Mouse (Mus musculus): Measurements from ENCODE around the gene Ddx58. TPM values are rescaled to one million over a fixed set of nuclear protein-coding genes. Genes with fewer than 3 reads are reported as not detected.

The Ddx58 gene
- 4.7 and 5.5 TPM in 2 replicates for polyA plus RNA-seq (2015; fragmentation: Nextera tagmentation; extraction: Ambion mirVana)

DNA sequence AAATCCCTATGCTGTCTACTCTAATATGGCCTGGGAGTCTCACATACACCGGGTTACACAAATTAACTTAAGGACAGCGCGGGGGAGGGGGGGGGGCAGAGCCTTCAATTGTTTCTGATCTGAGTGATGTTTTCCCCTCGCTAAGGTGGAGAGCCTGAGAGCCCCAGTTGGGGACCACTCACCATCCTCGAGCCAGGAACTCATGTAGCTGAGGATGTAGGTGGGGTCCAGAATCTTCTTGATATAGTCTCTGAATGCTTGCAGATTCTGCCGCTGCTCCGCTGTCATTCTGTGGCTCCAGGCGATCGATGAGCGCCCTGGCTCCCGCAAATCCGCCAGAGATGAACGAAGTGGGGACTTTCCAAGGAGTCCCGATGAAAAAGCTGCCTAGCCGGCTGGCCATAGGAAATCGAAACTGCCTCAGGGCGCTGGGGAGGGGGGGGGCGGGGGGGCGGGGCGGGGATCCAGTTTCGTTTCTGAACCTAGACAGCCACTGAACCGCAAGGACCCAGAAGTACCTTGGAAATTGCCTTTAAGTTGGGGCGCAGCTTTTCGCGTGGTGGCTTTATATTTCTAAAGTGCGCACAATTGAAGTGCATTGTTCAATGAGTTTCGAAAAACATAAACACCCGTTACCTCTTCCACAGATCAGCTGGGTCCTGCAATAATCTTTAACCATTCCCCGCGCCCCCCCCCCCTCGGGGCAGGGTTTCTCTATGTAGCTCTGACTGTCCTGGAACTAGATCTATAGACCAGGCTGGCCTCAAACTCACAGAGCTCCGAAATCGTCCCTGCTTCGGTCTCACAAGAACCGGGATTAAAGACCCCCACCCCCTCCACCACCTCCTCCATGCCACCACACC, at the start of gene Ddx58:
TSS of gene Ddx58 (minus strand) at position 420 of the 863 bp plus-strand sequence.

DNA sequence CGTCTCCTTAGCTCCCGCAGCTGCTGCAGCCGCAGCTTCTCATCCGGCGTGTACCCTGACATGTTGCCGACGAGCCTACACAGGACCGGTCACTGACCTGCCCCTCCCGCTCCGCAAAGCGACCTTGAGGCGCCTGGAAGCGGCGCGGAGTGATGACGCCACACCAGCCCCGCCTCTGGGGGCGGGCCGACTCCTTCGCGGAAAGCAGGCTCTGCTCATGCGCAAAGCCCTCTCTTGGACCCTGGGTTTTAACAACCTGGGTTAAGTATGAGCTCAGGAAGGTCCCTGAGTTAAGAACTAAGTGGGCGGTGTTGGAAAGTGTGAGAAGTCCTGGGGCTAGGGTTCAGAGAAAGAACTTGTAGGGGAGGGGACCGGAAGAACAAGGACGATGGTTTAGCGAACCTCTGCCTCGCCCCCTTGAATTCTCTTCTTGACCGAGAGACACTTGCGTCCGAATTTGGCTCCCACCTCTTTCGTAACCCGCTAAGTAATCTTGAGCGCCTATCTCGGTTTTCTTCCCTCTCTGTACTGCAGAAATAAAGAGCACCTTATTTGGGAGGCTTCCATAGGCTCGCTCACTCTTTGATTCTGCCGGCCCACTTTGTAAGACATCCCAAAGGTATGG, 39.8 kb upstream of the Ddx58 start, which contains the start of gene Ndufb6:
TSS of gene Ndufb6 (minus strand) at position 146 of the 625 bp plus-strand sequence.

DNA sequence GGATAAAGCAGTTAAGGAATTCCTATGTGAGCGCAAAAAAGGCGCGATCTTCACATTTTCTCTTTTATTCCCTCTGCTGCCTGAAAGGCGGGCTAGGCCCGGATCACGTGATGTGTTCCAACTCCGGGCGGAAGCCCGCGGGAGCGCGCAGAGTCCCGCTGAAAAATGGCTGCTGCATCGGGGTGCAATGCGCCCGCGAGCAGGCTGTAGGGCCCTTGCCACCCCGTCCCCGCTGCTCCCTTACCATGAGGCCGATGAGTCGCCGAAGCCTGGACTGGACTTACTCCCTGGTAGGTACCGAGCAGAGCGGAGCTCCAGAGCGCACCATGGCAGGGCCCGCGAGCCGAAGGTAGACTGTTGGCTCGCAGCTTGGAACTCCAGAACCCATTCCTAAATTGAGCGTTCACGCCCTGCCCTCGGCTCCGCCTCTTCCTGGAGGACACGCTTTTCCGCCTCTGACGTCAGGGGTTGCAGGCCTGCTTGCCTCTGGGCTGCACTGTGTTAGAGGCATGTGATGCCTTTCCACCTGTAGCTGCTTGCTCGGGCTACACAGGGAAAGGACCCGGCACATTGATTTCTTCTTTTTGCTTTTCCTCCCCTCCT, 29.9 kb upstream of the Ddx58 start, which contains the start of the genes Smim27 and Topors:
TSS of gene Smim27 (plus strand) at position 150 of the 603 bp plus-strand sequence.
TSS of gene Topors (minus strand) at position 421 of the 603 bp plus-strand sequence.

Other genes starting within 250 kb of the Ddx58 start
- gene Aco1, start 96.7 kb downstream of the Ddx58 start, polyA plus RNA-seq (2015; fragmentation: Nextera tagmentation; extraction: Ambion mirVana): 33.2 and 33.7 TPM in 2 replicates
- 18.9 and 25.9 TPM in 2 replicates for gene Smim27, start 29.8 kb upstream of the Ddx58 start, polyA plus RNA-seq (2015; fragmentation: Nextera tagmentation; extraction: Ambion mirVana)
- gene Topors, start 30.0 kb upstream of the Ddx58 start, polyA plus RNA-seq (2015; fragmentation: Nextera tagmentation; extraction: Ambion mirVana): 21.4 and 23.9 TPM in 2 replicates
- gene Ndufb6, start 39.6 kb upstream of the Ddx58 start, polyA plus RNA-seq (2015; fragmentation: Nextera tagmentation; extraction: Ambion mirVana): 520 and 522 TPM in 2 replicates
- gene Tmem215, start 232.4 kb upstream of the Ddx58 start, polyA plus RNA-seq (2015; fragmentation: Nextera tagmentation; extraction: Ambion mirVana): 3.5 and 4.1 TPM in 2 replicates